Mouse (Mus musculus) hindbrain, embryonic 10.5 days (tissue): ENCODE data around the gene C2cd4c. TPM values are rescaled to one million over a fixed set of nuclear protein-coding genes. Genes with fewer than 3 reads are reported as not detected.

ENCODE experiments used
- DNase-seq: peaks from one replicate; pipeline ENCODE4 v3.0.0-alpha.2; 2017; ENCODE audit warnings: low spot score
- H3K27ac ChIP-seq: fragments of 300-500 bp; sonication (generic); 2 replicates; pipeline ENCODE4 v1.5.1; 2016; ENCODE audit warnings: mild to moderate bottlenecking, moderate library complexity
- H3K27me3 ChIP-seq: fragments of 300-500 bp; sonication (generic); 2 replicates; pipeline ENCODE4 v1.6.1; 2016; ENCODE audit warnings: mild to moderate bottlenecking; ENCODE audit not compliant: poor library complexity, insufficient read depth, severe bottlenecking
- H3K36me3 ChIP-seq: fragments of 300-500 bp; sonication (generic); 2 replicates; pipeline ENCODE4 v1.6.1; 2016; ENCODE audit warnings: mild to moderate bottlenecking, moderate library complexity
- H3K4me1 ChIP-seq: fragments of 300-500 bp; sonication (generic); replicated peaks from 2 replicates; pipeline ENCODE4 v1.6.1; 2016; ENCODE audit warnings: mild to moderate bottlenecking
- H3K4me3 ChIP-seq: fragments of 300-500 bp; sonication (generic); 2 replicates; pipeline ENCODE4 v1.5.1; 2016; ENCODE audit warnings: mild to moderate bottlenecking, moderate library complexity
- H3K9me3 ChIP-seq: fragments of 300-500 bp; sonication (generic); 2 replicates; pipeline ENCODE4 v1.6.1; 2016; ENCODE audit warnings: mild to moderate bottlenecking, moderate library complexity
- WGBS: fragments of 180-500 bp; shearing (Covaris S2); methylation state at CpG from one replicate; pipeline ENCODE4 v1.1.7; 2016; 5-methylcytosine and 5-hydroxymethylcytosine counted together
- polyA plus RNA-seq: library from polyadenylated mRNA; unstranded; fragments of >200 nt; fragmentation: Nextera tagmentation; extraction: Ambion mirVana; gene quantifications from 2 replicates; pipeline ENCODE4 v1.2.1, GENCODE M21; 2016

Gene C2cd4c
- polyA plus RNA-seq, result 0.02 and 0.07 TPM in 2 replicates

GRCm38 (mm10) chr10:79613578-79614304, at the start of gene C2cd4c:
TSS of gene C2cd4c (minus strand) at chr10:79614025.
- H3K36me3 ChIP-seq, result peaks cover under 1% of the 10 kb centered on the region; the same call in 1 of the 2 replicates
- H3K27ac ChIP-seq, result peak within 1 kb of the TSS; percentile 74
- DNase-seq, result peak; percentile 83
- peaks cover 54% of the 10 kb centered on the region for H3K27me3 ChIP-seq
- H3K4me3 ChIP-seq, result peak within 1 kb of the TSS; percentile 64
- no peaks in the 10 kb centered on the region for H3K9me3 ChIP-seq
- WGBS, result 2% methylated on average over 60 of the region's 60 CpGs
- H3K4me1 ChIP-seq, result peaks cover 46% of the 10 kb centered on the region

- no peaks in the 10 kb centered on the region for H3K36me3 ChIP-seq
- no peaks in the 10 kb centered on the region for H3K9me3 ChIP-seq
- DNase-seq, result no peak
- 0 out of 2 replicates have a peak overlapping the region, but pooled peaks have one; percentile 36 for H3K27ac ChIP-seq
- 62% methylated on average over 3 of the region's 3 CpGs for WGBS
- no peak overlapping the region for H3K4me3 ChIP-seq
- H3K4me1 ChIP-seq, result peaks cover 22% of the 10 kb centered on the region
- H3K27me3 ChIP-seq, result no peaks in the 10 kb centered on the region
Measured at GRCm38 (mm10) chr10:79661861-79662260, 48.0 kb upstream of the C2cd4c start.

- 86% methylated on average over 2 of the region's 2 CpGs for WGBS
- DNase-seq, result no peak
Measured at GRCm38 (mm10) chr10:79660298-79660697, 46.5 kb upstream of the C2cd4c start.

GRCm38 (mm10) chr10:79658829-79659228, 45.0 kb upstream of the C2cd4c start:
- peaks cover 20% of the 10 kb centered on the region for H3K4me1 ChIP-seq
- H3K36me3 ChIP-seq, result no peaks in the 10 kb centered on the region
- H3K27ac ChIP-seq, result no peak overlapping the region
- no peaks in the 10 kb centered on the region for H3K9me3 ChIP-seq
- DNase-seq, result no peak
- H3K27me3 ChIP-seq, result no peaks in the 10 kb centered on the region
- no peak overlapping the region for H3K4me3 ChIP-seq
- WGBS, result 21% methylated on average over 4 of the region's 4 CpGs

More at GRCm38 (mm10) chr10:79660298-79660697, 46.5 kb upstream of the C2cd4c start:
- Histone ChIP-seq H3K36me3 (no peaks in the 10 kb centered on the region), H3K9me3 (no peaks in the 10 kb centered on the region), H3K4me3 (no peak overlapping the region), H3K27me3 (no peaks in the 10 kb centered on the region), H3K27ac (no peak overlapping the region), H3K4me1 (peaks cover 21% of the 10 kb centered on the region)

GRCm38 (mm10) chr10:79654946-79655395, 41.1 kb upstream of the C2cd4c start:
- WGBS, result 45% methylated on average over 1 of the region's 1 CpGs

GRCm38 (mm10) chr10:79652789-79653188, 39.0 kb upstream of the C2cd4c start:
- no peak for DNase-seq
- Histone ChIP-seq H3K4me1 (peaks cover 10% of the 10 kb centered on the region), H3K9me3 (no peaks in the 10 kb centered on the region), H3K27me3 (no peaks in the 10 kb centered on the region; the same call in 1 of the 2 replicates), H3K27ac (no peak overlapping the region), H3K4me3 (no peak overlapping the region), H3K36me3 (no peaks in the 10 kb centered on the region)
- WGBS, result 90% methylated on average over 7 of the region's 7 CpGs

More at GRCm38 (mm10) chr10:79654946-79655395, 41.1 kb upstream of the C2cd4c start:
- H3K27me3 ChIP-seq, result no peaks in the 10 kb centered on the region; the same call in 1 of the 2 replicates
- H3K9me3 ChIP-seq, result no peaks in the 10 kb centered on the region
- peaks cover 10% of the 10 kb centered on the region for H3K4me1 ChIP-seq
- no peak overlapping the region for H3K27ac ChIP-seq
- DNase-seq, result peak; percentile 51
- no peaks in the 10 kb centered on the region for H3K36me3 ChIP-seq
- H3K4me3 ChIP-seq, result no peak overlapping the region

GRCm38 (mm10) chr10:79649070-79649751, 35.4 kb upstream of the C2cd4c start:
- H3K9me3 ChIP-seq, result no peaks in the 10 kb centered on the region
- H3K27ac ChIP-seq, result no peak overlapping the region
- H3K36me3 ChIP-seq, result no peaks in the 10 kb centered on the region
- peaks cover 8% of the 10 kb centered on the region for H3K4me1 ChIP-seq
- 31% methylated on average over 7 of the region's 7 CpGs for WGBS
- no peak overlapping the region for H3K4me3 ChIP-seq
- no peaks in the 10 kb centered on the region; the same call in 1 of the 2 replicates for H3K27me3 ChIP-seq
- DNase-seq, result peak; percentile 79

- Histone ChIP-seq H3K9me3 (no peaks in the 10 kb centered on the region), H3K27me3 (no peaks in the 10 kb centered on the region), H3K36me3 (no peaks in the 10 kb centered on the region), H3K4me3 (no peak within 1 kb of the TSS), H3K4me1 (peaks cover 13% of the 10 kb centered on the region), H3K27ac (no peak within 1 kb of the TSS)
- 65% methylated on average over 8 of the region's 8 CpGs for WGBS
- no peak for DNase-seq
Measured at GRCm38 (mm10) chr10:79645711-79646110, 31.9 kb upstream of the C2cd4c start, which contains the start of gene Odf3l2. TSS of gene Odf3l2 (minus strand) at chr10:79645738.

- Histone ChIP-seq H3K36me3 (no peaks in the 10 kb centered on the region), H3K4me1 (peaks cover 50% of the 10 kb centered on the region), H3K4me3 (peak overlapping the region; percentile 86), H3K9me3 (no peaks in the 10 kb centered on the region), H3K27ac (peak overlapping the region; percentile 94), H3K27me3 (peaks cover 33% of the 10 kb centered on the region)
- 3% methylated on average over 23 of the region's 23 CpGs for WGBS
- DNase-seq, result peak; percentile 77
Measured at GRCm38 (mm10) chr10:79638486-79639204, 24.8 kb upstream of the C2cd4c start.

- no peaks in the 10 kb centered on the region for H3K36me3 ChIP-seq
- under 1% methylated on average over 116 of the region's 116 CpGs for WGBS
- DNase-seq, result peak; percentile 74
- H3K27ac ChIP-seq, result peak within 1 kb of the TSS; percentile 94
- H3K4me3 ChIP-seq, result peak within 1 kb of the TSS; percentile 86
- peaks cover 54% of the 10 kb centered on the region for H3K4me1 ChIP-seq
- H3K27me3 ChIP-seq, result peaks cover 33% of the 10 kb centered on the region
- H3K9me3 ChIP-seq, result no peaks in the 10 kb centered on the region
Measured at GRCm38 (mm10) chr10:79637128-79638110, 23.6 kb upstream of the C2cd4c start, which contains the start of gene Shc2. TSS of gene Shc2 (minus strand) at chr10:79637918.

GRCm38 (mm10) chr10:79636287-79636686, 22.5 kb upstream of the C2cd4c start:
- H3K27ac ChIP-seq, result 0 out of 2 replicates have a peak overlapping the region, but pooled peaks have one; percentile 94
- H3K4me3 ChIP-seq, result peak overlapping the region; percentile 86
- 81% methylated on average over 8 of the region's 8 CpGs for WGBS

More at GRCm38 (mm10) chr10:79636287-79636686, 22.5 kb upstream of the C2cd4c start:
- DNase-seq, result no peak
- H3K9me3 ChIP-seq, result no peaks in the 10 kb centered on the region
- H3K36me3 ChIP-seq, result no peaks in the 10 kb centered on the region
- peaks cover 33% of the 10 kb centered on the region for H3K27me3 ChIP-seq
- H3K4me1 ChIP-seq, result peaks cover 54% of the 10 kb centered on the region
